Mouse (Mus musculus): ENCODE results near the gene Adcy6. TPM values are rescaled to one million over a fixed set of nuclear protein-coding genes. Genes with fewer than 3 reads are reported as not detected.

Adcy6 gene
- polyA plus RNA-seq, 1 experiment from 2014 or later: 9.5 TPM

DNA sequence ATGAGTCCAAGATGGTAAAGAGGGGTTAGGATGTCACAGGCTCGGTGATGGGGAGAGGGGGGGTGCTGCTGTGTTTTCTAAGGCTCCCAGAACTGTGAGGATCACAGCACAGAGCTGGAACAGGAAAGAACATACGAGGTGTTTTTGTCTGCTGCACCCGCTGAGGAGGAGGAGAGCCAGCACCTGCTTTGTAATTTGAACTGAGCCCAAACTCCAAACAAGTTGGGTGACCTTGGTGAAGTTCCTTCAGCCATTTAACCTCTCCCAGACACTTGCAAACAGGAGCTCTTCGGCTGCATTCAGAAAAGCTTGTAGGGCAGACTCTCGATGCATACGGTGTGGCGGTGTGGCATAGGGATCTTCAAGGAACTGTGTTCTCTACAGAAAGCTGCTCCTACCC lies 24.5 kb downstream of the Adcy6 start:
- Histone ChIP-seq H3K9me3 (ENCODE audit: control insufficient read depth, low read length) (no peaks in the 10 kb centered on the region), H3K4me1 (replicated peaks; ENCODE audit: control insufficient read depth, insufficient read depth) (no peaks in the 10 kb centered on the region), H3K4me2 (replicated peaks; ENCODE audit: low read depth) (no peak overlapping the region), H3K9ac (ENCODE audit: low read length) (no peak overlapping the region), H3K27me3 (ENCODE audit: control insufficient read depth, insufficient read depth, low read length) (no peaks in the 10 kb centered on the region), H3K36me3 (ENCODE audit: control insufficient read depth, insufficient read depth, low read length) (0 out of 2 replicates have a peak, but pooled peaks cover 3% of the 10 kb centered on the region), H3K4me3 (ENCODE audit: low read depth, low read length) (no peak overlapping the region), H3K27ac (replicated peaks) (peak overlapping the region; percentile 56; the same call in 1 of the 2 replicates)
- TF ChIP-seq EP300 (optimal IDR thresholded peaks at IDR 0.05): no peak
- no peak for TF ChIP-seq CTCF (IDR thresholded peaks at IDR 0.05; ENCODE audit: low read depth)
- ATAC-seq (ENCODE audit: low FRiP score, low TSS enrichment): no peak
- DNase-seq (ENCODE audit: low spot score): peak; percentile 22
- WGBS: 20% methylated on average over 7 of the region's 7 CpGs

DNA sequence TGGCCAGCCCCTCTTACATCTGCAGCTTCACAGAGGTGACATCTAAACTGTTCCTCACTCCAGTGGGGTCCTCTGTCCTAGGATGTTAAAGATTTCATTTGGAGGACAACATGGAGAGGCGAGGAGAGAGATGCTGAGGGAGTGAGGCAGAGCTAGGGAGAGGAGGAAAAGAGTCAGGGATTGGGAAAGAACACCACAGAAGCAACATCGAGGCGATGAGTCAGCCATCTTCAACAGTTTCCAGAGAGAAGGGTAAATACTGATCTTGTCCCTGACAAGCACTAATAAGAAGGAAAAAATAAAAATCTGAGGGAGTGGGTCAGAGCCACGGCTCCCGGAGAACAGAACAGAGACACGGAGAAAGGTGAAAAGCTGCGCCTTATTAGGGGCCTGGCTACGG lies 26.9 kb downstream of the Adcy6 start:
- 68% methylated on average over 8 of the region's 8 CpGs for WGBS
- no peak for TF ChIP-seq CTCF (IDR thresholded peaks at IDR 0.05; ENCODE audit: low read depth)
- no peak for TF ChIP-seq EP300 (optimal IDR thresholded peaks at IDR 0.05)

DNA sequence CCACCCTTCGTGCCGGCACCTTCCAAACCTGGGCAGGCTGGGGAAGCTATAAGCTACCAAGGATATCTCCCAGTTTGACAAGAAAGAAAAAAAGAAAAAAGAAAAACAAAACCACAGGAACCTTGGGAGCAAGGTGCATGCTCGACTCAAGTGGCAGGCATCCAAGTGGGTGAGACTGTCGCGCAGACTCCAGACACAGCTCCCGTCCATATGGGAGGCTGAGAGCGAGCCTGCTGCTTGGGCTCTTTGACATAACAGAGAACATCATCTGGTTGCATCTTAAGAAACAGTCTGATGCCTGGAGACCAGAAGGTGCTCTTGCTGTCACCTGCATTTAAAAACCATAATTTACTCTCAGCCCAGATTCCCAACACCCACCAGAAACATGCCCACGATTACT lies 27.5 kb downstream of the Adcy6 start:
- no peak overlapping the region for H3K4me2 ChIP-seq (replicated peaks; ENCODE audit: low read depth)
- TF ChIP-seq CTCF (IDR thresholded peaks at IDR 0.05; ENCODE audit: low read depth) (no peak), EP300 (optimal IDR thresholded peaks at IDR 0.05) (no peak)
- H3K36me3 ChIP-seq (ENCODE audit: control insufficient read depth, insufficient read depth, low read length): no peaks in the 10 kb centered on the region
- no peaks in the 10 kb centered on the region for H3K4me1 ChIP-seq (replicated peaks; ENCODE audit: control insufficient read depth, insufficient read depth)
- H3K4me3 ChIP-seq (ENCODE audit: low read depth, low read length): no peak overlapping the region
- H3K27ac ChIP-seq (replicated peaks): 0 out of 2 replicates have a peak overlapping the region, but pooled peaks have one; percentile 4
- peak; percentile 83 for DNase-seq (ENCODE audit: low spot score)
- no peak overlapping the region for H3K9ac ChIP-seq (ENCODE audit: low read length)
- peak; percentile 53 for ATAC-seq (ENCODE audit: low FRiP score, low TSS enrichment)
- no peaks in the 10 kb centered on the region for H3K27me3 ChIP-seq (ENCODE audit: control insufficient read depth, insufficient read depth, low read length)
- H3K9me3 ChIP-seq (ENCODE audit: control insufficient read depth, low read length): no peaks in the 10 kb centered on the region
- WGBS: 50% methylated on average over 8 of the region's 8 CpGs

More for the DNA sequence above, 26.9 kb downstream of the Adcy6 start:
- H3K9me3 ChIP-seq (ENCODE audit: control insufficient read depth, low read length): no peaks in the 10 kb centered on the region
- ATAC-seq (ENCODE audit: low FRiP score, low TSS enrichment) (no peak), DNase-seq (ENCODE audit: low spot score) (no peak)
- H3K4me1 ChIP-seq (replicated peaks; ENCODE audit: control insufficient read depth, insufficient read depth): no peaks in the 10 kb centered on the region
- H3K9ac ChIP-seq (ENCODE audit: low read length): no peak overlapping the region
- H3K27me3 ChIP-seq (ENCODE audit: control insufficient read depth, insufficient read depth, low read length): no peaks in the 10 kb centered on the region
- no peaks in the 10 kb centered on the region for H3K36me3 ChIP-seq (ENCODE audit: control insufficient read depth, insufficient read depth, low read length)
- no peak overlapping the region for H3K4me3 ChIP-seq (ENCODE audit: low read depth, low read length)
- no peak overlapping the region for H3K4me2 ChIP-seq (replicated peaks; ENCODE audit: low read depth)
- H3K27ac ChIP-seq (replicated peaks): 0 out of 2 replicates have a peak overlapping the region, but pooled peaks have one; percentile 4

DNA sequence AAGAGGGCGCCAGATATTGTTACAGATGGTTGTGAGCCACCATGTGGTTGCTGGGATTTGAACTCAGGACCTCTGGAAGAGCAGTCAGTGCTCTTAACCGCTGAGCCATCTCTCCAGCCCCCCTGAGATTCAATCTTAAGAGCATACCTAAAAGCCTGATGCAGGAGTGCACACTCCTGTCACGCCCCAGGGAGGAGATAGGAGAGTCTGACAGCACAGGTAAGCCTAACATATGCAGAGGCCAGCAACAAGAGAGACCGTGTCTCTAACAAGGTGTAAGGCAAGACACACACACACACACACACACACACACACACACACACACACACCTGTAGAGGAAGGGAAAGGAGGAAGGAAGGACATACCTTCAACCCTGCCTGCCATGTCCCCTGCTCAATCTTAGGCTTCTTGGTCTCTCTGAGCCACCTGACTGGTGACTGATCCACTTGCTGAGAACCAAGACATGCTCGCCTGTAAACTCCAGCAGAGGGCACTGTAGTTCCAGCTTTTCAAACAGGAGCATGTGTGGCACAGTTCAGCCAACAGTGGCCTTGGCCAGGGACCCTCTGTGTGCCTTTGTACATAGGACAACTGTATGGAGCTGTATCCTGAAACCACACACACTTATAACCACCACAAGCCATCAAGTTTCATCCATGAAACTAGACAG lies 29.9 kb downstream of the Adcy6 start:
- H3K27ac ChIP-seq (replicated peaks): no peak overlapping the region
- TF ChIP-seq EP300 (optimal IDR thresholded peaks at IDR 0.05): no peak
- peak; percentile 97 for TF ChIP-seq CTCF (IDR thresholded peaks at IDR 0.05; ENCODE audit: low read depth)
- no peaks in the 10 kb centered on the region for H3K4me1 ChIP-seq (replicated peaks; ENCODE audit: control insufficient read depth, insufficient read depth)
- H3K4me2 ChIP-seq (replicated peaks; ENCODE audit: low read depth): no peak overlapping the region
- ATAC-seq (ENCODE audit: low FRiP score, low TSS enrichment) (peak; percentile 69), DNase-seq (ENCODE audit: low spot score) (peak; percentile 84)
- whole genome bisulfite sequencing: 40% methylated on average over 5 of the region's 5 CpGs
- no peaks in the 10 kb centered on the region for H3K9me3 ChIP-seq (ENCODE audit: control insufficient read depth, low read length)
- no peaks in the 10 kb centered on the region for H3K36me3 ChIP-seq (ENCODE audit: control insufficient read depth, insufficient read depth, low read length)
- H3K27me3 ChIP-seq (ENCODE audit: control insufficient read depth, insufficient read depth, low read length): no peaks in the 10 kb centered on the region
- H3K9ac ChIP-seq (ENCODE audit: low read length): no peak overlapping the region
- H3K4me3 ChIP-seq (ENCODE audit: low read depth, low read length): no peak overlapping the region

DNA sequence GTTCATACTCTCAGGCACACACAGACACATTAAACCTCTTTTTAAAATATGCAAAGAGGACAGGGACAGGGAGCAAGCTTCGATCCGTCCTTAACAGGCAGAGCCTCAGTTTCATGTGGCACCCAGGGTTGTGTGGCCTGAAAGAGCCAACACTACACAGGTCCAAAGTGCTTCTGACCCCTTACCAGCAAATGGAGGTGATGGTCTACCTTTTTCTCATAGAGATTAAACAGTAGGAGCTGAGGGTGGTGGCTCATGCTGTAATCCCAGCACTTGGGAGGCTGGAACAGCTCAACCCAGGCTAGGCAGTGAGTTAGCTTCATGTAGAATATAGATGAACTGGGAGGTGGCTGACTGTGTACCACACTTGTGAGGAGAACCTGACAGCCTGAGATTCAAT lies 30.6 kb downstream of the Adcy6 start:
- 89% methylated on average over 2 of the region's 2 CpGs for WGBS
- Histone ChIP-seq H3K9me3 (ENCODE audit: control insufficient read depth, low read length) (no peaks in the 10 kb centered on the region), H3K27ac (replicated peaks) (no peak overlapping the region), H3K4me3 (ENCODE audit: low read depth, low read length) (no peak overlapping the region), H3K4me2 (replicated peaks; ENCODE audit: low read depth) (no peak overlapping the region), H3K9ac (ENCODE audit: low read length) (no peak overlapping the region), H3K36me3 (ENCODE audit: control insufficient read depth, insufficient read depth, low read length) (no peaks in the 10 kb centered on the region), H3K4me1 (replicated peaks; ENCODE audit: control insufficient read depth, insufficient read depth) (no peaks in the 10 kb centered on the region), H3K27me3 (ENCODE audit: control insufficient read depth, insufficient read depth, low read length) (no peaks in the 10 kb centered on the region)
- no peak for DNase-seq (ENCODE audit: low spot score)
- TF ChIP-seq CTCF (IDR thresholded peaks at IDR 0.05; ENCODE audit: low read depth) (no peak), EP300 (optimal IDR thresholded peaks at IDR 0.05) (no peak)
- ATAC-seq (ENCODE audit: low FRiP score, low TSS enrichment): no peak

DNA sequence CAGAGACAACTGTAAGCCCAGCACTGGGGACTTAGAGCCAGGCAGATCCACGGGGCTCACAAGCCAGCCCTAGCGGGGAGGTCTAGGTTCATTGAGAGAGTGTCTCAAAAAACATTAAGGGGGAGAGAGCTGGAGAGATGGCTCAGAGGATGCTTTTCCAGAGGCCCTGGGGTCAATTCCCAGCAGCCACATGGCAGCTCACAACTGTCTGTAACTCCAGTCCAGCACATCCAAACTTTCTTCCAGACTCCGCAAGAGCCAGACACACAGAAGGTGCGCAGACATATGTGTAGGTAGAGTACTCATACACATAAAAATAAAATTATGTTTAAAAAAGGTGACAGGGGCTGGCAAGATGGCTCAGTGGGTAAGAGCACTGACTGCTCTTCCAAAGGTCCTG lies 36.6 kb downstream of the Adcy6 start:
- no peaks in the 10 kb centered on the region for H3K27me3 ChIP-seq (ENCODE audit: control insufficient read depth, insufficient read depth, low read length)
- H3K9ac ChIP-seq (ENCODE audit: low read length): no peak overlapping the region
- 79% methylated on average over 4 of the region's 4 CpGs for WGBS
- no peaks in the 10 kb centered on the region for H3K9me3 ChIP-seq (ENCODE audit: control insufficient read depth, low read length)
- no peak overlapping the region for H3K4me3 ChIP-seq (ENCODE audit: low read depth, low read length)
- H3K4me1 ChIP-seq (replicated peaks; ENCODE audit: control insufficient read depth, insufficient read depth): no peaks in the 10 kb centered on the region
- ATAC-seq (ENCODE audit: low FRiP score, low TSS enrichment) (no peak), DNase-seq (ENCODE audit: low spot score) (no peak)
- no peak for TF ChIP-seq CTCF (IDR thresholded peaks at IDR 0.05; ENCODE audit: low read depth)
- H3K36me3 ChIP-seq (ENCODE audit: control insufficient read depth, insufficient read depth, low read length): no peaks in the 10 kb centered on the region
- no peak overlapping the region for H3K4me2 ChIP-seq (replicated peaks; ENCODE audit: low read depth)
- no peak overlapping the region for H3K27ac ChIP-seq (replicated peaks)
